Mouse (Mus musculus) midbrain, embryonic 14.5 days (tissue): ENCODE measurements around the gene Avl9. TPM values are rescaled to one million over a fixed set of nuclear protein-coding genes. Genes with fewer than 3 reads are reported as not detected.
A peak's percentile ranks its signal among the peaks of the same experiment; 100 is the strongest.

Source experiments
- ATAC-seq: fragments of 200-750 bp; cut with Nextera tagmentation; 2 replicates; pipeline ENCODE4 v1.8.0; 2017; ENCODE audit warnings: moderate number of reproducible peaks, moderate library complexity; ENCODE audit not compliant: low FRiP score, low TSS enrichment
- DNase-seq: peaks from one replicate; pipeline ENCODE4 v3.0.0-alpha.2; 2015
- H3K27ac ChIP-seq: fragments of 300-500 bp; sonication (generic); replicated peaks from 2 replicates; pipeline ENCODE4 v1.5.1; 2014; ENCODE audit warnings: mild to moderate bottlenecking, low read depth, low read length, moderate library complexity
- H3K27me3 ChIP-seq: fragments of 300-500 bp; sonication (generic); 2 replicates; pipeline ENCODE4 v1.6.1; 2014; ENCODE audit warnings: low read length, control low read depth, mixed read lengths; ENCODE audit not compliant: control insufficient read depth, insufficient read depth
- H3K36me3 ChIP-seq: fragments of 300-500 bp; sonication (generic); 2 replicates; pipeline ENCODE4 v1.6.1; 2014; ENCODE audit warnings: low read length, control low read depth; ENCODE audit not compliant: control insufficient read depth, insufficient read depth
- H3K4me1 ChIP-seq: fragments of 300-500 bp; sonication (generic); 2 replicates; pipeline ENCODE4 v1.6.1; 2014; ENCODE audit warnings: mild to moderate bottlenecking, antibody characterized with exemption, low read length, control low read depth; ENCODE audit not compliant: control insufficient read depth, insufficient read depth
- H3K4me2 ChIP-seq: fragments of 300-500 bp; sonication (generic); 2 replicates; pipeline ENCODE4 v1.6.1; 2014; ENCODE audit warnings: mild to moderate bottlenecking, low read length, moderate library complexity
- H3K4me3 ChIP-seq: fragments of 300-500 bp; sonication (generic); replicated peaks from 2 replicates; pipeline ENCODE4 v1.5.1; 2014; ENCODE audit warnings: low read depth, low read length
- H3K9ac ChIP-seq: fragments of 300-500 bp; sonication (generic); replicated peaks from 2 replicates; pipeline ENCODE4 v1.6.1; 2014; ENCODE audit warnings: mild to moderate bottlenecking, low read length, moderate library complexity
- H3K9me3 ChIP-seq: fragments of 300-500 bp; sonication (generic); 2 replicates; pipeline ENCODE4 v1.6.1; 2016; ENCODE audit warnings: low read length, control low read depth, mixed read lengths; ENCODE audit not compliant: control insufficient read depth
- WGBS: fragments of 180-500 bp; shearing (Covaris S2); extraction: QIAGEN DNeasy Blood & Tissue Kit; methylation state at CpG from one replicate; pipeline ENCODE4 v1.1.7; 2014; 5-methylcytosine and 5-hydroxymethylcytosine counted together
- polyA plus RNA-seq: library from polyadenylated mRNA; unstranded; fragments of >200 nt; fragmentation: Nextera tagmentation; extraction: Ambion mirVana; gene quantifications from 2 replicates; pipeline ENCODE4 v1.2.1, GENCODE M21; 2014

Avl9 gene
- polyA plus RNA-seq, 1 experiment from 2014 or later, result 54.6 TPM

DNA sequence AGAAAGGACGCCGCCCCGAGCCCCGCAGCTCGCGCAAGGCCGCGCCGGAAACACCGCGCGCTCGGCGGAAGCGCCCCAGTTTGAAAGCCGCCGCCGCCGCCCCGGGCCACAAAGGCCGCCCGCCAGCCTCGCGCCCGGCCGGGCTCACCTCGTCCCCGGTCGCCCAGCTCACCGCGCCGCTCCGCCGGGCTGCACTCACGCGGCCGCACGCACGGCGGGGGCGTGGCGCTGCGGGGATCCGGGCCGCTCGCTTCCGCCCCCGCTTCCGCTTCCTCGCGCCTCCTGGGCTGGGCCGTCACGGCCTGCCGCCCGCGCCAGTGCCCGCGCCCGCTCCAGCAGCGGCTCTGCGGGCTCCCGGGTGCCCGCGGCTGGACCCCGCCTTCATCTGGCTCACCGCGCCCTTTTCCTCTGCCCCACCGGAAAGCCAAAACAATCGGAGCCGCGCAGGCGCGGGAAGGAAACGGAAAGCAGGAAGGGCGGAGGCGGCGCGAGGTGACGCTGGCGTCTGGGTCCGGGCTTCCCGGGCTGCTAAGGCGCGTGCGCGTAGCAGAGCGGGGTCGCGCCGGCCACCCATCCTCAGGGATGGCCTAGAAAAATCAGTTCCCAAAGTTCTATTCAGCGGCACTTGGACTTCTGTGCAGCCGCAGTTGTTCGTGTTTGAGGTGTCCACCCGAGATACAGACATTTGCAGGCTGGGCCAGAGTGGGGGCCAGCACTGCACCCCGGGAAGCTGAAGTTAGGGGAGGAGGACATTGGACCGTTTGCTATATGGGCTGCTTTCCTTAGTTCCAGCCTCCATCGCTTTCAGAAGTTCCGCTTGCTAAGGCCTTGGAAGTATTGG lies 82.8 kb downstream of the Avl9 start, which contains the start of gene Kbtbd2:
Gene Kbtbd2, minus strand, starts transcription at position 503 of the 841 bp plus-strand sequence.
- no peaks in the 10 kb centered on the region for H3K9me3 ChIP-seq
- no peaks in the 10 kb centered on the region for H3K27me3 ChIP-seq
- H3K27ac ChIP-seq, result peak within 1 kb of the TSS; percentile 99
- peak within 1 kb of the TSS; percentile 76 for H3K4me3 ChIP-seq
- peak; percentile 94 for ATAC-seq
- peak within 1 kb of the TSS; percentile 93 for H3K9ac ChIP-seq
- peak; percentile 96 for DNase-seq
- under 1% methylated on average over 94 of the region's 98 CpGs for WGBS
- no peaks in the 10 kb centered on the region for H3K36me3 ChIP-seq
- H3K4me1 ChIP-seq, result peaks cover 21% of the 10 kb centered on the region
- H3K4me2 ChIP-seq, result peak within 1 kb of the TSS; percentile 72

DNA sequence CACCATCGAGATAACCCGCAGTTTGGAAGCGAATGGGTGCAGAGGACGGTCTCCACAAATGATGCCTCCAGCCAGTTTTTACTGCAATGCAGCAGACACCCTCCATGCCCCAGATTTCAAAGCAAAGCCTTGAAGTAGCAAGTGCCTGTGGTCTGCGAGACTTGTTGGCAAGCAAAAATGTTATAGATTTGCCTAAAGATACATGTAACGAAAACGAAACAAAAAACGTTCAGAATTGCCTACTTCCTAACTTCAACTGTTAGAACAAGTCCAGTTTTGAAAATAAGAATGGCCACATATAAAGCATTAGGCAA lies 83.4 kb downstream of the Avl9 start:
- no peak for ATAC-seq
- Histone ChIP-seq H3K36me3 (no peaks in the 10 kb centered on the region), H3K27ac (peak overlapping the region; percentile 99), H3K4me2 (peak overlapping the region; percentile 72), H3K9me3 (no peaks in the 10 kb centered on the region), H3K9ac (peak overlapping the region; percentile 93), H3K4me1 (peaks cover 21% of the 10 kb centered on the region), H3K4me3 (peak overlapping the region; percentile 76), H3K27me3 (no peaks in the 10 kb centered on the region)
- WGBS, result 17% methylated on average over 8 of the region's 8 CpGs
- no peak for DNase-seq

DNA sequence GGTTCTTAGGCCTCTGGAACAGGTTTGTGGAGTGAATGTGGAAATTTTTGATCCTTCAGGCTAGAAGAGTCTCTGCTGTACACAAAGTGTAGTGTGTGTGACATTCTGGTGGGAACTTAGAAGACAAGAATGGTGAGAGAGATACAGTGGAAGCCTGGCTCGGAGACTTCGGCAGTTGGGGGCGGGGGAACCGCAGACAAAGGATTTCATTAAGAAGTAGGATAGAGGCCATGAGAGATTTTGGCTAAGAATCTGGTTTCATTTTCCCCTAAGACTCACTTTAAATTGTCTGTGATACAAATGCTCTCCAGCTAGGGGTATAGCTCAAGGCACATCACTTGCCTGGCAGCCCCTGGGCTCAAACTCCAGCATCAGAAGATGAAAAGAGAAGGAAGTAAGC lies 90.3 kb downstream of the Avl9 start:
- H3K4me3 ChIP-seq, result no peak overlapping the region
- DNase-seq (no peak), ATAC-seq (no peak)
- WGBS, result 84% methylated on average over 4 of the region's 4 CpGs
- no peaks in the 10 kb centered on the region for H3K36me3 ChIP-seq
- no peaks in the 10 kb centered on the region for H3K27me3 ChIP-seq
- H3K4me2 ChIP-seq, result no peak overlapping the region
- no peak overlapping the region for H3K27ac ChIP-seq
- H3K9ac ChIP-seq, result no peak overlapping the region
- no peaks in the 10 kb centered on the region for H3K4me1 ChIP-seq
- H3K9me3 ChIP-seq, result no peaks in the 10 kb centered on the region

DNA sequence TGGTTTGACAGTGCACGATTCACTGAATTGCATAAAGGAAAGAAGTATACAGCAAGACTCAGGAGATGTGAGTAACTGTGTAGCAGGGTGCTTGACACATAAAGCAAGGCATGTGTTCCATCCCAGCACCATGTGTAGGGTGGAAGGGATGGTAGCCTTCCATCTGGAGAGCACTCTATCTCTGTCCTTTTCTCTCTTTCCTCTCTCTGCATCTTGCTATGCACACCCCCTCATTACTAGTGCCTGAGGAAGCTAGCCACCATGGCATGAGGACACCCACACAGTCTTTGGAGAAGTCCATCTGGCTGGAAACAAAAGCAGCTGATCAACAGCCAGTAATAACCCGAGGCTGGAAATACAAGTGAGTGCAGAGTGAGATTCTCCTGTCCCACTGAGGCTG lies 91.5 kb downstream of the Avl9 start:
- ATAC-seq (no peak), DNase-seq (no peak)
- no peak overlapping the region for H3K9ac ChIP-seq
- no peaks in the 10 kb centered on the region for H3K36me3 ChIP-seq
- no peak overlapping the region for H3K4me3 ChIP-seq
- H3K4me2 ChIP-seq, result no peak overlapping the region
- H3K4me1 ChIP-seq, result no peaks in the 10 kb centered on the region
- H3K27me3 ChIP-seq, result no peaks in the 10 kb centered on the region
- no peak overlapping the region for H3K27ac ChIP-seq
- H3K9me3 ChIP-seq, result no peaks in the 10 kb centered on the region
- 74% methylated on average over 2 of the region's 2 CpGs for WGBS

DNA sequence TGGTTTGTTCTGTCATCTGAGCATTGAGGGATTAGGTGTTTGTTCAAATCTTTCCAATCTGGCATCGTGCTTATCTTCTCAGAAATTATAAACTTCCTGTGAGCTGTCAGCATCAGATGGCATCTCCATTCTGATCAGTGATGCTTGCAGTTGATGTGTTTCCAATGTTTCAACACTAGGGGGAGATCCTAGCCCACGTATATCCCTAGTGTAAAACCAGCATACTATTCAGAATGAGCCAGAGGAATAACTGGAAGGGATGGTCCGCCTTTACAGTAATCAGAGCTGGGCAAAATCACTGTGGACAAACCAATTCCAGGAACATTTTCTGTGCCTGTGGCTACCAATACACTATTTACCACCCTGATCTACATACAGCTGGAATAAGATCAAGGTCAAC lies 94.0 kb downstream of the Avl9 start:
- Histone ChIP-seq H3K27me3 (no peaks in the 10 kb centered on the region), H3K36me3 (no peaks in the 10 kb centered on the region), H3K9me3 (no peaks in the 10 kb centered on the region), H3K27ac (no peak overlapping the region), H3K4me3 (no peak overlapping the region), H3K4me1 (no peaks in the 10 kb centered on the region), H3K4me2 (no peak overlapping the region), H3K9ac (no peak overlapping the region)
- WGBS, result 16% methylated on average over 3 of the region's 3 CpGs
- DNase-seq, result peak; percentile 86
- peak; percentile 87 for ATAC-seq

Other genes starting within 250 kb of the Avl9 start
- 12.8 and 13.9 TPM in 2 replicates for gene Pde1c, start 145.8 kb upstream of the Avl9 start, polyA plus RNA-seq
- gene Lsm5, start 10.2 kb upstream of the Avl9 start, polyA plus RNA-seq, result 103 and 104 TPM in 2 replicates
- 28.8 and 31.0 TPM in 2 replicates for gene Kbtbd2, start 82.9 kb downstream of the Avl9 start, polyA plus RNA-seq
- 13.9 and 24.9 TPM in 2 replicates for gene Fkbp9, start 117.2 kb downstream of the Avl9 start, polyA plus RNA-seq
- gene Nt5c3, start 209.0 kb downstream of the Avl9 start, polyA plus RNA-seq, result 198 and 204 TPM in 2 replicates
- gene Vmn1r4, start 209.1 kb downstream of the Avl9 start, polyA plus RNA-seq, result 0.46 and 0.93 TPM in 2 replicates